Mouse (Mus musculus) heart, embryonic 13.5 days (tissue): ENCODE results near the gene Vars. TPM values are rescaled to one million over a fixed set of nuclear protein-coding genes. Genes with fewer than 3 reads are reported as not detected.

ENCODE experiments used
- ATAC-seq: fragments of 200-750 bp; cut with Nextera tagmentation; 2 replicates; pipeline ENCODE4 v1.8.0; 2017; ENCODE audit warnings: moderate TSS enrichment; ENCODE audit not compliant: insufficient number of reproducible peaks, low FRiP score, low TSS enrichment; ENCODE audit errors: extremely low read depth
- H3K27ac ChIP-seq: fragments of 300-500 bp; sonication (generic); replicated peaks from 2 replicates; pipeline ENCODE4 v1.5.1; 2015; ENCODE audit warnings: moderate library complexity, mild to moderate bottlenecking, inconsistent platforms
- H3K27me3 ChIP-seq: fragments of 300-500 bp; sonication (generic); replicated peaks from 2 replicates; pipeline ENCODE4 v1.6.1; 2015; ENCODE audit warnings: mild to moderate bottlenecking, inconsistent platforms
- H3K36me3 ChIP-seq: fragments of 300-500 bp; sonication (generic); 2 replicates; pipeline ENCODE4 v1.6.1; 2015; ENCODE audit warnings: mild to moderate bottlenecking, inconsistent platforms
- H3K4me1 ChIP-seq: fragments of 300-500 bp; sonication (generic); 2 replicates; pipeline ENCODE4 v1.6.1; 2015; ENCODE audit warnings: inconsistent platforms
- H3K4me2 ChIP-seq: fragments of 300-500 bp; sonication (generic); 2 replicates; pipeline ENCODE4 v1.6.1; 2015; ENCODE audit warnings: inconsistent platforms, mild to moderate bottlenecking, moderate library complexity
- H3K4me3 ChIP-seq: fragments of 300-500 bp; sonication (generic); 2 replicates; pipeline ENCODE4 v1.5.1; 2015; ENCODE audit warnings: moderate library complexity, mild to moderate bottlenecking, inconsistent platforms
- H3K9ac ChIP-seq: fragments of 300-500 bp; sonication (generic); 2 replicates; pipeline ENCODE4 v1.6.1; 2015; ENCODE audit warnings: inconsistent platforms, mild to moderate bottlenecking, moderate library complexity
- H3K9me3 ChIP-seq: fragments of 300-500 bp; sonication (generic); 2 replicates; pipeline ENCODE4 v1.6.1; 2016; ENCODE audit warnings: inconsistent platforms
- whole genome bisulfite sequencing: fragments of 180-500 bp; shearing (Covaris S2); methylation state at CpG from one replicate; pipeline ENCODE4 v1.1.7; 2015; ENCODE audit warnings: mixed read lengths; 5-methylcytosine and 5-hydroxymethylcytosine counted together
- polyA plus RNA-seq: library from polyadenylated mRNA; unstranded; fragments of >200 nt; fragmentation: Nextera tagmentation; extraction: Ambion mirVana; gene quantifications from 2 replicates; pipeline ENCODE4 v1.2.1, GENCODE M21; 2015

The Vars gene
- polyA plus RNA-seq, 1 experiment from 2014 or later = 63.0 TPM

DNA sequence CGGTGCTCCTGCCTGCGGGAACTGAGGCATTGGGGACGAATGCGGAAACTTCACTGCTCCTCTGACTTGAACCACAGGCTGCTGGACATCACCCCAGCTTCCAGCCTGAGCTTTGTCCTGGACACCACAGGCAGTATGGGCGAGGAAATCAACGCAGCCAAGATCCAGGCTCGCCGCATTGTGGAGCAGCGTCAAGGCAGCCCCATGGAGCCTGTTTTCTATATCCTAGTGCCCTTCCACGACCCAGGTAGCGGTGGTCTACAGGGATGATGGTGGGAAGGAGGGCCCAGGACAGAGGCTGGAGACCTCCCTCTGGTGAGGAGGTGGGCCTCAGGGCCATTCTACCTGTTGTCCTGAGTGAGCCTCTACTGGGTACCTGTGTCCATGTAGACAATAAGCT, 19.1 kb downstream of the Vars start:
- peaks cover 56% of the 10 kb centered on the region for H3K4me1 ChIP-seq
- no peak overlapping the region for H3K4me2 ChIP-seq
- no peak overlapping the region for H3K9ac ChIP-seq
- 77% methylated on average over 11 of the region's 11 CpGs for WGBS
- no peak for ATAC-seq
- H3K36me3 ChIP-seq = peaks cover 15% of the 10 kb centered on the region
- no peak overlapping the region for H3K27ac ChIP-seq
- H3K4me3 ChIP-seq = no peak overlapping the region
- H3K27me3 ChIP-seq = peaks cover 4% of the 10 kb centered on the region; the same call in 1 of the 2 replicates
- no peaks in the 10 kb centered on the region for H3K9me3 ChIP-seq

DNA sequence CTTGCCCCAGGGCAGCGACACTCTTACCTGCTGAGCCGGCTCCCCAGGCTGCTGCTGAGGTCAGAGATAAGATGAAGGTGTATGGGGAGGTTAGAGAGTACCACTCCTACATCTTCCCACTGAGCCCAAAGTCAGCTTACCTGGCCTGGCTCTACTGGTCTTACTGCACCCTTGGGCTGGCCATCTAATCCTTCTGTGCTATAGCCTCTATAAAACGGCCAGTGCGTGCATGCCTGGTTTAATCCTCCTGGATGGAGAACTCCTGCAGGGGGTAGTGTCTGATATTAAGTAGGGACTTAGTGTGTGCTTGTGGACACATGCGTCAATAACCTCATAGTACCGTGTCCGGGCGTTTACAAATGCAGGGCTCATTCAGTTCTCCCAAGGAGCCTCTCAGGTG, 19.8 kb downstream of the Vars start:
- Histone ChIP-seq H3K9me3 (no peaks in the 10 kb centered on the region), H3K27ac (no peak overlapping the region), H3K4me1 (peaks cover 62% of the 10 kb centered on the region), H3K4me3 (no peak overlapping the region), H3K36me3 (peaks cover 9% of the 10 kb centered on the region), H3K9ac (no peak overlapping the region), H3K27me3 (peaks cover 4% of the 10 kb centered on the region; the same call in 1 of the 2 replicates), H3K4me2 (no peak overlapping the region)
- WGBS = 80% methylated on average over 8 of the region's 8 CpGs
- ATAC-seq = no peak

DNA sequence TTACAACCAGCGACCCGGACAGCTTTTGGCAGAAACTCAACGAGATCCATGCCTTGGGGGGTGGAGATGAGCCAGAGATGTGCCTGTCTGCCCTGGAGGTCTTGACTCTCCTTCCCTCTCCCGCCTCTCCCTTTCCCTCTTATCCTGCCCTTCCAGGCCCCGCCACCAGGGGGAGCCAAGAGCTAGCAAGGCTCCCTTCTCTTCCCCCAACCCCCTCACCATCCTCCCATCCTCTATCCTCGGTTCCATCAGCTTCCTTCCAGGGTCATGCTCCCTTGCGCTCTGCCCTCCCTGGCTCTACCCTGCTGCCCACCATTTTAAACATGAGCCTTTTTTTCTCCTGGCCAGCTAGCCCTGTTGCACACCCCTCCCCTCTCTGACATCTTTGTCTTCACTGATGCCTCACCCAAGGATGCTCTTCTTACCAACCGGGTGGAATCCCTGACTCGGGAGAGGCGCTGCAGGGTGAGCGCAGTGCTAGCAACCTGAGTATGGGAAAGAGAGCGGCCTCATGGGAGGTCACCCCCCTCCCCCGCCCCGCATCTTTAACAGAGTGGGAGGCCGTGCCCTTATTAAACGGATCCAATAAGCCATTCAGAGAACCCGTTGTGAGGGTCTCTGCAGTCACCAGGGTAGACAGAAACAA, 20.5 kb downstream of the Vars start:
- H3K4me1 ChIP-seq = peaks cover 60% of the 10 kb centered on the region
- H3K36me3 ChIP-seq = peaks cover 1% of the 10 kb centered on the region
- H3K27ac ChIP-seq = peak overlapping the region; percentile 83
- H3K4me2 ChIP-seq = peak overlapping the region; percentile 46
- H3K9me3 ChIP-seq = no peaks in the 10 kb centered on the region
- H3K9ac ChIP-seq = peak overlapping the region; percentile 52; the same call in 1 of the 2 replicates
- H3K27me3 ChIP-seq = peaks cover 4% of the 10 kb centered on the region; the same call in 1 of the 2 replicates
- peak overlapping the region; percentile 16 for H3K4me3 ChIP-seq
- ATAC-seq = no peak
- 7% methylated on average over 17 of the region's 17 CpGs for WGBS

DNA sequence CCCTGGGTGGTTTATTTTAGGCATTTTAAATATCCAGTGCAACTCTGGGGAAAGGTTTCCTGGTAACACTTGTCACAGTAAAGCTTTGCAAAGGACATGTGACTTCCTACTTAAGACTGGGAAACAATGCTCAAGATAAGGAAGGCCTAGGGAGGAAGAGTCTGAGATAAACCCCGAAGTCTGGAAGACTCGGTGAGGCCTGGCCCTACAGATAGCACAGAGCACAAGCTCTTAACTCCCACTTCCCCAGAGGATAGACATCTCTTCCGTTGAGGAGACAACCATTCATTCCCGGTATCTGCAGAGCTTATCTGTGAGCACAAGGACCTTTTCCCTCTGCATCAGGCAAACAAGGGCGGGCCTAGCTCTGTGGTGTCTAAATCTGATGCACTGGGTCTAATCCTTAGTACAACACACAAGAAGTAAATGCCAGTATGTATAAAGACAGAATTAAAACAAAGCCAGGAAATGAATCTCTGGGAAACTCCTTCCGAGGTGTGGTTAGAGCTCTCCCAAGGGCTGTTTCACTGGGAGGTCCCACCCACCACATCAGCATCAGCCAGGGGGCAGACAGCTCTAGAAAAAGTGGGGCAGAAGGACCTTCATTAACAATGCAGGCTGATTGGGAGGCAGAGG, 21.2 kb downstream of the Vars start:
- 11% methylated on average over 6 of the region's 6 CpGs for WGBS
- H3K27me3 ChIP-seq = peaks cover 4% of the 10 kb centered on the region; the same call in 1 of the 2 replicates
- peak; percentile 23; the same call in 1 of the 2 replicates for ATAC-seq
- peak overlapping the region; percentile 46 for H3K4me2 ChIP-seq
- no peaks in the 10 kb centered on the region for H3K36me3 ChIP-seq
- H3K4me3 ChIP-seq = peak overlapping the region; percentile 16; the same call in 1 of the 2 replicates
- H3K9me3 ChIP-seq = no peaks in the 10 kb centered on the region
- peak overlapping the region; percentile 37; the same call in 1 of the 2 replicates for H3K9ac ChIP-seq
- H3K27ac ChIP-seq = peak overlapping the region; percentile 83
- H3K4me1 ChIP-seq = peaks cover 60% of the 10 kb centered on the region

DNA sequence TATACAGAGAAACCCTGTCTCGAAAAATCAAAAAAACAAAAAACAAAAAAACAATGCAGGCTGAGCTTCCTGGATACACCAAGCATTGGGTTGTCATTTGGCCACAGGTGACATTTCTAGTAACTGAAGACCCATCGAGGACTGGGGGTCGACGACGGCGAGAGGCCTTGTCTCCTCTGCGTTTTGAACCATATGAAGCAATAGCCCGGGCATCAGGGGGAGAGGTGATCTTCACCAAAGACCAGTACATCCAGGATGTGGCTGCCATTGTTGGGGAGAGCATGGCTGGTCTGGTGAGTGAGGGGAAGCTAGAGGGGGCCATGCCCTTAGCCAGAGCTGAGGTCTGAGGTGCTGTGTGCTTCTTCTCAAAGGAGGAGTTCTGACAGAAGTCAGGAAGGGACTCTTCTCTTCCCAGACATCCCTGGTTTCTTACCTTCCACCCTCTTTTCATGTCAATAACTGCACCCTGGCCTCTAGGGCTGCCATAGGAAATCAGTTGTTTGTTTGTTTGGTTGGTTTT, 21.8 kb downstream of the Vars start:
- 0 out of 2 replicates have a peak overlapping the region, but pooled peaks have one; percentile 5 for H3K9ac ChIP-seq
- peaks cover 4% of the 10 kb centered on the region; the same call in 1 of the 2 replicates for H3K27me3 ChIP-seq
- ATAC-seq = no peak
- no peak overlapping the region for H3K4me2 ChIP-seq
- peaks cover 66% of the 10 kb centered on the region for H3K4me1 ChIP-seq
- peak overlapping the region; percentile 83 for H3K27ac ChIP-seq
- no peak overlapping the region for H3K4me3 ChIP-seq
- no peaks in the 10 kb centered on the region for H3K9me3 ChIP-seq
- 87% methylated on average over 8 of the region's 8 CpGs for WGBS
- no peaks in the 10 kb centered on the region for H3K36me3 ChIP-seq

DNA sequence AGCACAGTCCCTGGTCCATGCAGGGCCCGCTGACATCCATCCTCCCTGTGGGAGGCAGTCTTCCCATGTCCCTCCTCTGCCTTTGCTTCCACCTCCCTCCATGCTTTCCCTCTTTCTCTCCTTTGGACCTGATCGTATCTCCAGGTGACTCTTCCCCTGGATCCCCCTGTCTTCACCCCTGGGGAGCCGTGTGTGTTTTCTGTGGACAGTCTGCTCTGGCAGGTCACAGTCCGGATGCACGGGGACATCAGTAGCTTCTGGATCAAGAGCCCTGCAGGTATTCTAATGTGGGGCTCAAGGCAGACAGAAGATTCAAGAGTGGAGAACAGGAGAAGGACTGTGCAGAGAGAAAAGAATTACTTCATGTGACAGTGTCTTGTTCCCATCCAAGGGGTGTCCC, 22.4 kb downstream of the Vars start:
- 86% methylated on average over 5 of the region's 5 CpGs for WGBS
- peaks cover 4% of the 10 kb centered on the region; the same call in 1 of the 2 replicates for H3K27me3 ChIP-seq
- no peaks in the 10 kb centered on the region for H3K9me3 ChIP-seq
- no peak overlapping the region for H3K4me2 ChIP-seq
- H3K4me3 ChIP-seq = no peak overlapping the region
- ATAC-seq = no peak
- H3K36me3 ChIP-seq = no peaks in the 10 kb centered on the region
- H3K4me1 ChIP-seq = peaks cover 69% of the 10 kb centered on the region
- H3K9ac ChIP-seq = no peak overlapping the region
- H3K27ac ChIP-seq = peak overlapping the region; percentile 83; the same call in 1 of the 2 replicates

DNA sequence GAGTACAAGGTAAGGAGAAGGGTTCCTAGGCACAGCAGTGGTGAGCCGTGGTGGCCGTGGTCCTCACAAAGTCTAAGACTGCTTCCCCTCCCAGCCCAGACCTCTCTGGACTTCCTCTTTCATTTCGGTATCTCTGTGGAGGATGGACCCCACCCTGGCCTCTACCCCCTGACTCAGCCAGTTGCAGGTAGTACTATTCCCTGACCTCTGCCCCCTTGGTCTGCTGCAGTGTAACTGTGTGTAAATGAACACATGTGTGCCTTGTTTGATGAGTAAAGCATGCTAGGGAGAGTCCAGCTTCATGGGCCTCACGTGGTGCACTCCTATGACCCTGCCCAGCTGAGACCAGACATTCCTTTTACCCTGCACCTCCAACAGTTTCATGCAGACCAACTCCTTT, 23.0 kb downstream of the Vars start:
- Histone ChIP-seq H3K4me2 (no peak overlapping the region), H3K9me3 (no peaks in the 10 kb centered on the region), H3K36me3 (no peaks in the 10 kb centered on the region), H3K4me3 (no peak overlapping the region), H3K4me1 (peaks cover 72% of the 10 kb centered on the region), H3K27ac (no peak overlapping the region), H3K27me3 (peaks cover 4% of the 10 kb centered on the region; the same call in 1 of the 2 replicates), H3K9ac (peak overlapping the region; percentile 58)
- 65% methylated on average over 4 of the region's 4 CpGs for WGBS
- no peak for ATAC-seq

DNA sequence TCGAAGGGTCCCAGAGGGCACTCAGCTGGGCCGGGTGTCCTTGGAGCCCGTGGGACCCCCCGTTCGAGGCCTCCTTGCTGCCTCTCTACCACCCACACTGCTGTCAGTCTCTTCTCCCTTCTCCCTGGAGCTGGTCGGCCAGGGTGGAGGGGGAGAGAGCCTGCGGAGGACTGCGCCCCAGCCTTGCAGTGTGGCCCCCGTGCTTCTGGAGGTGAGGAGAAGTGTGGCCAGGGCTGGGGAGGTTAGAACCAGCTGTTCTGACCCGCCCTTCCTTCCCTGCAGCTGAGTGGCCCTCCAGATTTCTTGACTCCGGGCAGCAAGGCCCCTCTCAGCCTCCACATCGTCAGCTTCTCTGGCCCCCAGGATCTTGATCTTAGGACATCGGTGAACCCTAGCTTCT, 23.5 kb downstream of the Vars start:
- Histone ChIP-seq H3K4me3 (no peak overlapping the region), H3K4me1 (peaks cover 75% of the 10 kb centered on the region), H3K9me3 (no peaks in the 10 kb centered on the region), H3K27me3 (peaks cover 4% of the 10 kb centered on the region; the same call in 1 of the 2 replicates), H3K9ac (peak overlapping the region; percentile 58), H3K4me2 (no peak overlapping the region), H3K36me3 (no peaks in the 10 kb centered on the region), H3K27ac (no peak overlapping the region)
- WGBS = 69% methylated on average over 13 of the region's 13 CpGs
- ATAC-seq = no peak

DNA sequence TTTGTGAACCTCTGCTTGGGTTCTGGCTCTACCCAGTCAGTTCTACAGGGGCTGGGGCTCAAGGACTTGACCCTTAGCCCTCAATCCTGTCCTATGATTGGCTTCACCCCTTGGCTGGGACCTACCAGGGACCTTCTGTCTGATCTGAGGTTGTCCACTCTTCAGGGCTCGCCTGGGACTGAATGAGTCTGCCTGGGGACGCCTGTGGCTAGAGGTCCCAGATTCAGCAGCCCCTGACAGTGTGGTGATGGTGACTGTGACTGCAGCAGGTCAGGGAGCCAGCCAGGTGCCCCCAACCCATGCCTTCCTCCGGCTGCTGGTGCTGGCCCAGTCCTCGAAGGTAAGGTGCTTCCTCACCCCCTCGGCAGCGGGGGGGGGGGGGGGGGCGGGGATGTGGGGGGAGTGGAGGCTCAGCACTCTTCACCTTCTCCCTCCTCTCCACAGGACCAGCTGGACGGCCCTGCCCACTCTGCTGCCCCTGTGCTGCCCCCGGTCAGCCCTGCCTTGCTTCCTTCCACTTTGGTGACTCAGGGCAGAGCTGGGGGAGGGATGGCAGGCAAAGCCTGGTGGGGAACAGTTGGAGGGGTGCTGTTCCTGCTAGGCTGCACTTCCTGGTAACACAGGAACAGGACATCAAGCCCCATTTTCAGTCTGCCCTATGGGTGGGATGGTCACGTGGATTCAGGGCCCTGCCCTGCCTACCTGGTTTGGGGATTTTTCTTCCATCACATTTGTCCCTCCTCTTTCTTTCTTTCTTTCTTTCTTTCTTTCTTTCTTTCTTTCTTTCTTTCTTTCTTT, 24.1 kb downstream of the Vars start:
- Histone ChIP-seq H3K4me1 (peaks cover 77% of the 10 kb centered on the region), H3K9ac (peak overlapping the region; percentile 58), H3K27ac (no peak overlapping the region), H3K9me3 (no peaks in the 10 kb centered on the region), H3K4me2 (no peak overlapping the region), H3K36me3 (no peaks in the 10 kb centered on the region), H3K27me3 (peaks cover 6% of the 10 kb centered on the region; the same call in 1 of the 2 replicates), H3K4me3 (no peak overlapping the region)
- WGBS = 63% methylated on average over 7 of the region's 10 CpGs
- no peak for ATAC-seq

DNA sequence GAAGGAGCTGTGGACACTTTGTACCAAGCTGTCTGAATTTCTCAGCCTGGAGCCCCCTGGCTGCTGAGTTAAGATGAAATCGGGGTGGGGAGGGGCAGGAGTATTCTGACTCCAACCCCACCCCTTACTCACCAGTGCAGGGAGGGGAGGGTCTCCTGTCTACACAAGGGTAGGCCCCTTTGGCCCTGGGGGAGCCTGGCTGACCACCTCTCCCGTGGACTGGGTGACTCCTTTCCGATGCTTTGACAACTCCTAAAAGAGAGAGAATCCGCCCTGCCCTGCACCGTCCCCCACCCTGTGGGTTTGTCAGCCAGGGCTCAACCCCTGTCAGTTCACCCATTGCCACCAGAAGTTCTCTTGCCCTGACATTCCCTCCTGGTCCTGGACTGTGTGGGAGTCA, 25.4 kb downstream of the Vars start:
- 83% methylated on average over 5 of the region's 5 CpGs for WGBS
- ATAC-seq = no peak
- Histone ChIP-seq H3K4me1 (peaks cover 73% of the 10 kb centered on the region), H3K36me3 (no peaks in the 10 kb centered on the region), H3K9ac (peak overlapping the region; percentile 6; the same call in 1 of the 2 replicates), H3K4me3 (no peak overlapping the region), H3K4me2 (no peak overlapping the region), H3K27me3 (0 out of 2 replicates have a peak, but pooled peaks cover 4% of the 10 kb centered on the region), H3K27ac (no peak overlapping the region), H3K9me3 (no peaks in the 10 kb centered on the region)
